Mouse (Mus musculus): Measurements from ENCODE around the gene Olfr857. TPM values are rescaled to one million over a fixed set of nuclear protein-coding genes. Genes with fewer than 3 reads are reported as not detected.
"Not testable (repeated sequence)": the region's sequence is repeated elsewhere in the genome, so short reads cannot be mapped to it uniquely, and the experiment has no call there.

The Olfr857 gene
- under 1 TPM in 1 of 4 experiments, not detected in 3; 0.14 TPM for total RNA-seq (2022)

DNA sequence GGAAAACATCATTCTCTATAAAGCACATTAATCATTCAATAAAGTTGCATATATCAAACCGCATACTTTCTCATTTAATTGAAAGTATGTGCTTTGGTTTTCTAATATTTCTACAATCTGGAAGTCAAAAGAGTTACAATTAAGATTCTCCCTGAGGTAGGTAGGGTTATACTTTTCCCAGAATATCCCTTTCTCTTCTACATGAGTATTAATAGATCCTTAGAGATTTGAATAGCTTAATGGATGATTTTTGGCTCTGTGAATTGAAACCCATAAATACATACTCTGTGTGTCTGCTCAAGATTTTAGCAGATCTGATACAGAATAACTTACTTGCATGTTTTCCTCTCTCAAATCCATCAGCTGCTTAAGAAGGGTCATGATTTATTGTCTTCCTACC is at the start of gene Olfr857:
TSS of gene Olfr857 (plus strand) at position 301 of the 400 bp plus-strand sequence.
- DNase-seq (ENCODE audit: low spot score in 2 of 2), result no peak

GRCm38 (mm10) chr9:19690281-19690680 is 19.0 kb upstream of the Olfr857 start:
- no peak for DNase-seq (ENCODE audit: low spot score in 2 of 2)

DNA sequence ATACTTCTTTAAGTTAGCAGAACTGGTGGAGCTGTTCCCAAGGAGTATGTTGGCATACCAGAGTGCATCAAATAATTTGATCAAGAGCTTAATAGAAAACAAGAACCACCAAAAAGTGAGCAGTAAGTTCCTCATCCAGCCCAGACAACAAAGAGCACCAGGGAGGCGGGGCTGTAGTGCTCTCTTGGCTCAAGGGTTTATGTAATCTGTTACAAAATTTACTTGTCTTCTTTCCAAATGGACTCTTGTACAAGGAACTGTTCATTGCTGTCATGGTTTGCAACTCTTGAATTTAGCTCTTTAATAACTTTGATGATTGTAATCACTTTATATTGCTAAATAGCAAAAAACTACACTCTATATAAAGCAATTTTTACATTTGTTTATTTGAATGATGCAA is 17.8 kb upstream of the Olfr857 start:
- no peak for DNase-seq (ENCODE audit: low spot score in 2 of 2)

- no peak for DNase-seq (ENCODE audit: low spot score in 2 of 2)
Observed at GRCm38 (mm10) chr9:19692430-19692829, 16.8 kb upstream of the Olfr857 start.

- DNase-seq (ENCODE audit: low spot score in 2 of 2), result not testable (repeated sequence)
Observed at GRCm38 (mm10) chr9:19694285-19694684, 14.9 kb upstream of the Olfr857 start.

GRCm38 (mm10) chr9:19694898-19695379 is 14.3 kb upstream of the Olfr857 start:
- DNase-seq (ENCODE audit: low spot score in 2 of 2), result not testable (repeated sequence)

- not testable (repeated sequence) for DNase-seq (ENCODE audit: low spot score in 2 of 2)
Observed at GRCm38 (mm10) chr9:19704546-19704945, 4.7 kb upstream of the Olfr857 start.

Other genes starting within 250 kb of the Olfr857 start
- gene Olfr850, start 231.2 kb upstream of the Olfr857 start, total RNA-seq (2022), result not detected
- not detected for gene Olfr851, start 216.1 kb upstream of the Olfr857 start, total RNA-seq (2022)
- not detected for gene Olfr853, start 168.4 kb upstream of the Olfr857 start, total RNA-seq (2022)
- not detected for gene Olfr854, start 142.1 kb upstream of the Olfr857 start, total RNA-seq (2022)
- not detected for gene Olfr855, start 126.8 kb upstream of the Olfr857 start, total RNA-seq (2022)
- gene Zfp317, start 87.3 kb upstream of the Olfr857 start, total RNA-seq (2022), result 10 to 100 TPM; 21.9 to 26.3 (median 22.5) TPM
- not detected for gene Olfr58, start 70.8 kb downstream of the Olfr857 start, total RNA-seq (2022)
- not detected for gene Olfr859, start 95.5 kb downstream of the Olfr857 start, total RNA-seq (2022)
- not detected for gene Olfr860, start 140.3 kb downstream of the Olfr857 start, total RNA-seq (2022)
- not detected for gene Olfr862, start 178.6 kb downstream of the Olfr857 start, total RNA-seq (2022)
- not detected for gene Olfr77, start 207.4 kb downstream of the Olfr857 start, total RNA-seq (2022)

Data from left cerebral cortex, adult 8-10 months (tissue).